Mouse (Mus musculus): ENCODE data around the gene Fat3.

The Fat3 gene

DNA sequence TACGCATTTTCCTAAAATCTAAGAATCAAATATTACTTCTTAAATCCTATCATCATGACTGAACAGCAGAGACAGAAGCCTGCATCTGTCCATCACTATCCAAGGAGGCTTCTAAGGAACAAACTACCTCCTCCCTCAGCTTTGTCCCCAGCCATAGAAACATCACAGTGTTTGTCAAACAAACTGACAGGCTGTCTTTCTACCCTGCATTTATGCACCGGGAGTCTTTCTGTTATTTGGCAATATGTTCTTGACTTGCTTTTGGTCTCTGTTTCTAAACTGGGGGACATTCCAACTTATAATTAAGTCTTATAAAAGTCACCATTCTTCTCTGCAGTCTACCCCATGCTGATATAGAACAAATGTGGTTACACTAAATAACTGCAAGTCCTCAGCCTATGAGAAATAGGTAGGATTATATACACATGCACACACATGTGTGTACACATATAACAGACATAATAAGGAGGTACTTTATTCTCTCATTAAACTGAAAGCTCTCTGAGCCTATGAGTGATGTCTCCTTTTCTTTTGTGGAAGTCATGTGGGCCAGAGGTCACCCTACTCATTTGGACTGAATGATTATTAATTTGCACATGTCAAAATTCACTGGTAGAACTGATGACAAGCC lies 244.4 kb downstream of the Fat3 start:
- ATAC-seq (ENCODE audit: low TSS enrichment), result no peak

DNA sequence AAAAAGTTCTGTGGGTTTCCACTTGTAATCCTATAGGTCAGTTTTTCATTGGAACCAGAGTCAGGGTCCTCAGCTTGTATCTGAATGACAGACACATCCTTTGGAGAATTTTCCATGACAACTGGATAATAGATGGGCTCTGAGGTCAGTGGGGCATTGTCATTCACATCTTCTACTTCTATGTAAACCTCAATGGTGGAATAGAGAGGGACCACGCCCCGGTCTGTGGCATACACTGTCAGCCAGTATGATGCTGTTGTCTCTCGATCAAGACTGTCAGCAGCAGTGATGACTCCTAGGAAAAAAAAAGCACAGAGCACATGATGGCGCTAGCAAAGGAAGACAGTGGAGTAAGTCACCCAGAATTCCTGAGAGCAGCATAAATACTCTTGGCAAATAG lies 254.3 kb downstream of the Fat3 start:
- no peak for ATAC-seq (ENCODE audit: low TSS enrichment)

DNA sequence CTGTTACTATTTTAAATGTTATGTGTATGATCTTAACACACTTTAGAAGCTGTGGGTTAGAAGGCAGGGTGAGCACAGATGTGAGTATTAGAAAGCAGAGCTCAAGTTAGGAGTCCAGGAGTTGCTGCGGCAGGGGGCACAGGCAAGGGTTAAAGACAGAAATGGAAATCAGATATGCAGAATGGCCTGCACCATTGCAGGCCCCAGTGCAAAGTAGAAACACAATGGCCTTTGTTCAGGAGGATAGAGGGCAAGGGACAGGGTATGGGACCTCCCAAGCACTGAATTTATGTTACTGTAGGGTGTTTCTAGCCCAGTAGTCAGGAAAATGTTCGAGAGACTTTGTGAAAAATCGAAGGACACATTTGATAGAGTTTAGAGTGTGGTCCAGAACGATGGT lies 269.5 kb downstream of the Fat3 start:
- ATAC-seq (ENCODE audit: low TSS enrichment), result no peak

DNA sequence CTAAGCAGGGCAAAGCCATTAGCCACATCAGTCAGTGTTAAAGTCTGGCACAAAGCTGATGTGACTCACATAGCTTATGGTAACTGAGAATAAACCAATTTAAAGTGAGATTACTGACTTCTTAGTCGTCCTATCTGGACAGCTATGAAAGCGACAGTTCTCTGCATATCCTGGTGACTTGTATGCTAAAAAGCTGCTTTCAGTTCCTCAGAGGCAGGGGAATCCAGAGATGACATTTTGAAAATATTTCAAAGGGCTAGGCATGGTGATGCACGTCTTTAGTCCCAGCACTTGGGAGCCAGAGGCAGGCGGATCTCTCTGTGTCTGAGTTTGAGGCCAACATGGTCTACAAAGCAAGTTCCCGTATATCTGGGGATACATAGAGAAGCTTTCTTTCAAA lies 272.2 kb downstream of the Fat3 start:
- ATAC-seq (ENCODE audit: low TSS enrichment), result peak; percentile 85

DNA sequence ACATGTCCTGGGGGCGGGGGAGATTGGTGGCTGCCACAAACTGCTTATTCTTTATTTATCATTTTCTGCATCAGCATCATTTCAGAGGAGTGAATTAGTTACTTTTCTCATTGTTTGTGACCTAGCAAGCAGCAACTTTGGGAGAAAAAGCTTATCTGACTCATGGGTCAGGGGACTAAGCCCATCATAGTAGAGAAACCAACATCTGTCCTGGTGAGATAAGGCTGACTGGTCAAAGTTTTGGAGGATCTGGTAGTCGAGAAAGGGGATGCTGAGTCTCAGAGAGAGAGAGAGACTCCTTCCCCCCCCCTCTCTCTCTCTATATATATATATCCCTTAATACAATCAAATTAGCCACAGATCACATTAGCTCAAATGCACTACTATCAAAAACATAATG lies 273.7 kb downstream of the Fat3 start:
- ATAC-seq (ENCODE audit: low TSS enrichment), result no peak

DNA sequence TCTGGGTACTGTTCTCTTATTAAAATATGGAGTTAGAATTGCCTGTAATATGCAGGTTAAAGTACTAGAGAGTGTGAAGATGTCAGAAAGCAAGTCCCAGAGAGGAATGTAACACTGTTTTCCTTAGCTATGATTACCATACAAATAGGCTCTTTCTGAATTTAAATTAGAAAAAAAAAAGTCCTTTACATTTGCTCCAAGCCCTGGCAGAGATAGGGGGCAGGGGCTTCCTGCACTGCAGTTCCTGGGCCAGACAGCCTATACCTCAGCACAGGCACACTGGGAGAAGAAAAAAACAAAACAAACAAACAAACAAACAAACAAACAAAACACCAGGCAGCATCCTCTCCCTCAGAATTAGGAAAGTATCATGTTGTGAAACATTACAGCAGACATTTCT lies 274.5 kb downstream of the Fat3 start:
- ATAC-seq (ENCODE audit: low TSS enrichment), result no peak

DNA sequence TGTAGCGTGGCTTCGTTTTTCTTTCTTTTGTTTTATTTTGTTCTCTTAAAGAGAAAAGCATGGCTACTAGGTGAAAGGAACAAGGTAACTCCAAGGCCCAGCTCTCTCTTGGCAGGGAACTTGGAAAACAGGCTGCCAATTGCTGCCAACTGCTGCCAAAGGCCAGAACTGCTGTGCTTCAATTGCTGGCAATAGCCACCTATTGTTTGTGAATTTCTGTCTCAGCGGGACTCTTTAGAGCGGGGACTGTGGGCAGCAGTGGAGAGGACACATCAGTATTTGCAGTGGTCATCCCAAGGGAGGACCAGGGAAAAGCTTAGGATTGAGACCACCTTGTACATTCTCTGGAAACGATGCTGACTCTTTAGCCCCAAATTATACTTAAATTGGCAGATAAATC lies 279.2 kb downstream of the Fat3 start:
- ATAC-seq (ENCODE audit: low TSS enrichment), result peak; percentile 59; the same call in 1 of the 2 replicates

DNA sequence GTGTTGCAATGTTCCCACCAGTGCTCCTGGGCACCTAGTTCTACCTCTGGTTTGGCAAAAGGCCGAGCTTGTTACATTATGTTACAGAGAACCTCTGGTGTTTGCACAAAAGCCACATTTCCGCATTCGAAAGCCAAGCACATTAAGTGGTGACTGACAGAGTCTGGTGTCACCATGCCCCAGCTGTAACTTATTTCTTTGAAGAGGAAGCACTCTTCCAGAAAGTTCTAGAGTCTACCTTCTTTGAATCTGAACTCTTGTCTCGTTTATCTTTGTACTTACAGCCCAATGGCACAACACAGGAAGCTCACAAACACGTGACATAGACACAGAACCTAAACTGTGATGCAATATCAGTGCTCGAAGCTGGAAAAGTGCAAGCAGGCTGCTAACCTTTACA lies 284.9 kb downstream of the Fat3 start:
- ATAC-seq (ENCODE audit: low TSS enrichment), result 0 out of 2 replicates have a peak, but pooled peaks have one; percentile 13

DNA sequence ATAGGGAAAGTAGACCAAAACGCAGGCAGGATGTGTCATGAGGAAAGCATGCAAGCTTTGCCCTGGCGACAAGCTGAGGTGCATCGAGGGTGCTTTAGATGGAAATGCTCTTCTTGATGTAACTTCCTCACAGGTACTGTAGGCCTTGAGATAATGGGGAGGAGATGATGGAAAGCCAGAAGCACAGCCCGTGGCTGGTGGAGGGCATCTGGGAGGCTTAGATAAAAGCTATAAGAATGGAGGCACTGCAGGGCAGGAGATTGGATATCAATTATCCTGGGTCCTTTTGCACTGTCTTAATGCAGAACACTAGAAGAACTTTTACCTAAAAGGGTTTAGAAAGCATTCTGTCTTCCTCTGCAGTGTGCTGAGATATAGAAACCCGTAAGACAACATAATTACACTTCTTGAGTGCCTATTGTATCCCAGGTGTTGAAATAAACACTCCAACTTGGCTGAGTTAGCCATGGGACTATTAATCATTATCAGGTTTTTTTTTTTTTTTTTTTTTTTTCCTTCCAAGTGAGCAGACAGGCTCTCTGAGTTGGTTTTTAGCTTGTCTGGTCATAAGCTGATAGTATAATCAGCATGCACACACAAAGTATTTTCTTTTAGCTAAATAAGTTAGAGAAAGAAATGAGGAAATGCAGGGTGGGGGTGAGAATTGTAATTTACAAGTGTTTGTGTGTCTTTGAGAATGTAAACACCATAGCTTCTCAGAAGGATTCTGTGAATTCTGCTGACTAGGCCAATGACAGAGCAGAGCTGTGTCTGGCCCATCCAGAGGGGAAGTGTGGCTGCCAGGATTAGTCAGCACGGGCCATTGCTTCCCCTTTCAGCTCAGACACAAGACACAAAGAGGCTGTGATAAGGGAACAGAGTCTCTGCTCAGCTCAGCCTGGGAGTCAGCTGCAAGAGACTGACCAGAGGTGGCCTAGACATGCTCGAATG lies 286.1 kb downstream of the Fat3 start:
- ATAC-seq (ENCODE audit: low TSS enrichment), result peak; percentile 90

DNA sequence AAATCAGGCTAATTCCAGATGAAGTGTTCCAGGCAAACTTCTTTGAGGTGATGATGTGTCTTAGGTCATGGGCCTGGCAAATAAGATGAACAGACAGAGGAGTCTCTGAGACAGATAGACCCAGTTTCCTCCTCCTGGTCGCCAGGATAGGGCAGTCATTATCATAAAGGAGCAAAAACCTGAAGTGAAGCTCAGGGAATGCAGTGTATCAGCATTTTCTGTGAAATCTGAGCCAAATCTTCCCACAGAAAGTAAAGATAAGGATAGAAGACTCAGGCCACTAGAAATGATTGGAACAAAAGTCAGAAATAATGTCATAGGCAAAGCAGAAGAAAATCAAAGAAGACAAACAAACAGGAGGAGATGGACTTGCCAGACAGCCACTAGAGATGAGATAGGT lies 287.8 kb downstream of the Fat3 start:
- no peak for ATAC-seq (ENCODE audit: low TSS enrichment)

DNA sequence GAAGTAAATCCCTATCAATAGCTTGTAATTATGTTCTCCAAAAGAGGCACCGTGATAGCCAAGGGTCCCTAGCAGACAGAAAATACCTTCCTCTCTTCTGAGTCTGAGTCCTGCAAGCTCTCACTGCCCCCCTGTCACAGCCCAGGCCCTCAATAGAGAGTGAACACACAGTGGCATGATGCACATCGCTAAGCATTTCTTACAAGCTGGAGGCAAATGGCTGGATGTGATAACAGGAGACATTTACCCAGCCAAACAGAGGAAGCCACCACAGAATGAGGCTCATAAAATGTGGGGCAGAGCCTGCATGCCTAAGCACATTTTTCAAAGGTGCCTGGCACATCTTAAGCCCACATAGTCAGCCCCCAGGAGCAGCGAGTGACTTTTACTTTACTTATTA lies 288.5 kb downstream of the Fat3 start:
- ATAC-seq (ENCODE audit: low TSS enrichment), result no peak

DNA sequence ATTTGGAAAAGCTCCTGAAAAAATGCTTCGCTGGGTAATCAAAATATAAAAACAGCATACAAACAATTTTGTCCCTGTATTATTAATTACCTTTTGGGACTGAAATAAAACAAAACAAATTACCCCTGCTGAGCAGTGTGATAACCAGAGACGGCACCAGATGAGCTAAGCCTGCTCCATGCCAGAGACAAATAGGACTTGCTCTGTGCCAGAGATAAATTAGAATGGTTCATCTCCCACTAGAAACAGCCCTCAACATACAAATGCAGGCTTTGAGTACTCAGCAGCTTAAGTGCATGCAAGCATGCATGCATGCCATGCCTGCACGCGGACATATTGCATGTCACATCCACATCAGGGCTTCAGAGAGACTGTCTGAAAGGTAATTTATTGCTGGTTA lies 288.9 kb downstream of the Fat3 start:
- no peak for ATAC-seq (ENCODE audit: low TSS enrichment)

DNA sequence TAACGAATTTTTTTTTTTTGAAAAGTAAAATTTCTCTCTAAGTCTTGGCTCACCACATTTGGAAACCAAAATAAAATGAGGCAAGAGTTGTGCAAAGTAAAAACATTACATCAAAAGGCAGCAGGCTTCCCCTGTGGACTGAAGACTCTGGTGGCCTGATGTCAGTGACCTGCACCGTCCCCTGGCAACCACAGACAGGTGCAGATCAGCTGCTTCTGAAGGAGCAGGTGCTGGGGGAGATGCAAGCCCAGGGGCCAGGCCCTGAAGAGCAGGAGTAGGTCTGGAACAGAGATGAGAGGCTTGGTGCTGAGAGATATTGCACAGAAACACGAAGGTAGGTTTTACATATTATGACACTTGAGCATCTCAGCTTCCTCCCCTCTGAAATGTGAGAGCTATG lies 289.6 kb downstream of the Fat3 start:
- ATAC-seq (ENCODE audit: low TSS enrichment), result no peak

DNA sequence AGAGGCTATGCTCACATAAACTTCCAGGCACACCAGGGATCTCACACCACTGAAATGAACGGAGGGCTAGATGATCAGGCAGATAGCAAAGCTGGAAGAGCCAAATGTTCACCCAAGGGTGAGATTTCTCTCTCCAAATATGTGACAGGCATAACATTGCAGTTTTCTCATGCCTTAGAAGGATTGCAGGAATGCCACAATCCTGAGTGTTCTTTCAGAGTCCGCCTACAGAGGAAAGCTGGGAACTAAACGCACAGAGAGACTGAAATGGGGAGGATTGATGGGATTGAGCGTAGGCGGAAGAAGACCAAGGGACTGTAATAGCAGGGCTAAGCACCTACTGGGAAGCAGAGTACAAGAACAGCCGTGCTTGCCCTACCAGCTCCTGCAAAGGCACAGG lies 298.8 kb downstream of the Fat3 start:
- peak; percentile 98 for ATAC-seq (ENCODE audit: low TSS enrichment)

DNA sequence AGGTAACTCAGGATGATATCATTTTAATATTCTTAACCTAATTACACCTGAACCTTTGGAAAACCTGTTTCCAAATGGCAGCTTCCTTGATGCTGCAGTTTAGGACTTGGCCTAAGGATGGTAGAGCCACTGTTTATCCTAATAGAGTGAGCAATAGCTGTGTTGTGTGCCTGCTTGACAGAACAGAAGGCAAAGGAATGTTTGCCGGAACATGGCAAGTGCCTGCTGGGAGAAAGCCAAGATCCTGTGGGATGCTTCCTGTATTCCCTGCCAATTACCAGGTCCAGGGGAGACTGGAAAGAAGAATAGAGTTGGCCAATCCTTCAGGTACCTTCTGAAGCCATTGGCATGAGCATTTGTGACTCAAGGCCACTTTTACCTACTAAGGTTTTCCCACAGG lies 300.1 kb downstream of the Fat3 start:
- no peak for ATAC-seq (ENCODE audit: low TSS enrichment)

DNA sequence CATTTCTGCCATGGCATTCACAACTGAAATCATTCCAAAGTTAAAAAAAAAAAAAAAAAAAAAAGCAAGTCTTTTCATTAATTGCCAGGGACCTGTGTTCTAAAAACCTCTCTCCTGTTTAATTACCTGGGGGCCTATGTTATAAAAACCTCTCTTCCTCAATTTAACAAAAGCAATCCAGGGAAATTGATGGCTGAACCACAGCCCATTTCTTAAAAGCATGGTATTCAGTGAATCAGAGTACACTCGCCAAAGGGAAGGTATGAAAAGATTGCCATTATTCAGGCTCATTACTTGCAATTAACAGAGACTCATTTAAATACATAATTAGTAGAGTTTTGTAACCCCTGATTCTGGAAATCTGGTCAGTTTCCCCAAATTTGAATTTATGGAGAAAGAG lies 314.6 kb downstream of the Fat3 start:
- ATAC-seq (ENCODE audit: low TSS enrichment), result no peak

DNA sequence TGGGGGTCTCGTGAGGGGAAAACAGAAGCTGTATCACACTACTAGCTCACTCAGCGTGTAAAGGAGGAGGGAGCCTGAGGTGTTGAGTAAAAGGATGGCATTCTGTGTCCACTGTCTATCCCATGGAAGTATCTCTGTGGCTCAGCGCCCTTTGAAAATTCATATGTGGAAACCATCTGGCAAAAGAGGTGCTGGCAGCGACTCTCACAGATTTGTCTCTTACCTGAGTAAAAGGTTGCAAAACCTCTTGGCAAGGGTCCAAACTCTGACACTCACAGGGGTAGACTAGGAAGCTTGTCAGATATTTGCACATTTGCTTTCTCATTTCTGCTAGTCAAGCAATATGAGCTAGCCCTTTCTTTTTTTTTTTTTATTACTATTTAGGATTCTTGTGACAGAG lies 331.8 kb downstream of the Fat3 start:
- ATAC-seq (ENCODE audit: low TSS enrichment), result no peak

DNA sequence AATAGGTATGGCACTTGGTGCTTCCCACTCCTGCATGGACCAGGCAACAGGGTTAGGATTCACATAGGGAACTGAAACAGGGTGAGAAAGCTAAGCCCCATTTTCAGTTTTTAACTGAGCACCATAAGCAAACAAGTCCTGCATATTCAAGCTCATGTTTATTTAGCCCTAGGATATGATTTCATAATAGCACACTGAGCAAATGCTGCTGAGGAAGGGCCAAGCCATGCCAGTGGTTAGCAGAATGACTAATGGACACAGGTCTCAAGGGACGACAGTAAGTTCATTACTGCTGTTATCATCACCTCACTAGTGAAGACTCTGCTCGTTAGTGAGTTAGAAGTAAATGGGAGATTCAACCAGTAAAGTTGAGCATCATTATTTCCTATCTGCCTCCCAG lies 333.0 kb downstream of the Fat3 start:
- ATAC-seq (ENCODE audit: low TSS enrichment), result no peak

DNA sequence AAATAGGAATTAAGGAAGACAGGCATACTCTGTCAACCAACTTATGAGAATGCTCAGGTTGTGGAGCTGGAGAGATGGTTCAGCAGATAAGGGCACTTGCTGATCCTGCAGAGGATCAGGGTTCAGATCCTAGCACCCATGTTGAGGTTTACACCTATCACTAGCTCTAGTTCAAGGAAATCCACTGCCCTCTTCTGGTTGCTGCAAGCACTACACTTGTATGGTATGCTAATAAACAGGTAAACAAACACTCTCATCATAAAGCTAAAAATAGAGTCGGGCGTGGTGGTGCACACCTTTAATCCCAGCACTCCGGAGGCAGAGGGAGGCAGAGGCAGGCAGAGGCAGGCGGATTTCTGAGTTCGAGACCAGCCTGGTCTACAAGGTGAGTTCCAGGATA lies 341.7 kb downstream of the Fat3 start:
- no peak for ATAC-seq (ENCODE audit: low TSS enrichment)

DNA sequence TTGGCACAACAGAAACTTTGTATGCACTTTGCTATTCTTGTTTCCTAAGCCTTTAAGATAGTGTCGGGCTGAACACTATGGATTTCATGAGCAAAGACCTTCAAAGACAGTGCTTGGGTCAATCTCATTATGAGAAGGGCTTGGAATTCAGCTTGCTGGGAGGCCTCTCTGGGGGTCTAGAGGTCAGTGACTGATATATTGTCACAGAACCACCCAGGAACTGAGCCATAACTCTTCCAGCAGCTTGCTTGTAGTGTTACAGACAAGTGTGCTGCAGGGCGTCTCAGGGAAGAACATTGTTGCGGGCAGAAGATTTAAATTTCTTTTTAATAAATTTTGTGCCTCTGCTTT lies 347.5 kb downstream of the Fat3 start:
- ATAC-seq (ENCODE audit: low TSS enrichment), result no peak

DNA sequence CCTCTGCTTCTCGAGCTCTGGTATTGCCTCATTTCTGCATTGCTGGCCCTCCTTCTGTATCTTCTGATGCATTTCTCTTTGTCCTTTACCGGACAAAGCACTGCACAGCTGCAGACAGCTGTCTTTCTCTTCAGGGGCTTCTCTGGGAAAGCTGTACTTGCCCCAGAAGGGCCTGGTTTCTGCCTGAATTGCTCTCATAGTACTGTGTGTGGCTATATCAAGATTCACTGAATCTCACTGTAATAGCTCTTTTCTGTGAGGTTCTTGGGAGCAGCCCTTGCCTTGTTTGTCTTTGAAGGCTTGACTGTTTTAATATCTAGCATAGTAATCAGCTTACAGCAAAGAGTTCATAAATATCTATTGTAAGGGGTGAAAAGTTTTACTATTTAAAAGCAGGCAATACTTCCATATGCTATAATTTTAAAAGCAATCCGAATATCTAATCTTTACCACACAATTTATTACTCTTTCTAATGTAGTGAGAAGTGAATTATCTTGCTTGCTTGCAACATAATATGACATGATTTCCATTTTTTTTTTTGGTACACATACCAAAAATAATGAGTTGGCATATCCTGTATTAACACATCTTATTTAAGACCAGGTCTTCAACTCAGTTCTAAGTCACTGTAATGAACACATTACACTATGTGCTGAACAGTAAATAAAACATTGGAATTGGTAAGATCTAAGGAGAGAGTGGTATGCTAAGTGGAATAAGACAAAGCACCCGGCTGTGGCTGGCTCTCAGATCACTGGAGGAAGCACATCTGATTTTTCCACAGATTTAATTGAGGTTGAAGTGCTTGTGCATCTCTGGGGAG lies 348.1 kb downstream of the Fat3 start:
- no peak for ATAC-seq (ENCODE audit: low TSS enrichment)

DNA sequence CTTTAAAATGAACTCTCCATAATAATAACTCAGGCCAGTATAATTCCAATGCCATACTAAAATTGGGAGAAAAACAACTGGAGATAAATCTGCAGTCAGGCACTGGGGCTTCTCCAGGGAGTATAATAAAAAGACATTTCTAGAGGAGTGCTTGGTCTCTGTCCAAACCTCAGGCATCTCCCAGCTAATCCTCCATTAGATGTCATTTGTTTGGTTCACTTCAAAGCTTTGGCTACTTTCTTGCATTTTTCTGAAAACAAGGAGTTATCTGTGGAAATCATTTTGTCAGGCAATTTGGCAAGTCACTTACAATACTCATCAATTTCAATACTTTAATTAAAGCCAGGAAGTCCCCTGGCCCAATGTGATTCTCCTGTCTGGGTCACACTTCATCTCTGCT lies 351.0 kb downstream of the Fat3 start:
- no peak for ATAC-seq (ENCODE audit: low TSS enrichment)

DNA sequence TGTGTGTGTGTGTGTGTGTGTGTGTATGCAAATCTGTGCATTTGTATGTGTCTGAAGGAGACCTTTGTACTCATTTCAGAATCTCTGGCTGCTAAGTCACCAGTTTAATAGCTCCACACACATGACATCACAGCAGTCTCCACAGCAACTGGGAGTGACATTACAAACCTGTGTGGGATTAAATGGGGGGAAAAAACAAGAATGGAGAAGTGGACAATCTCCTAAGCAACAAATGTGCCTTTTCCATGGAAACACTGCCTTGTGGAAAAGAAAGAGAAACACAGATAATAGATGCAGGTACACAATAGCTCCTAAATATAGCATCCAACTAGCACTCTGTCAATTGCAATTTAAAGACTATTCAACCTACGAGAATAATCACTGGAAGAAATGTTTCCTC lies 353.4 kb downstream of the Fat3 start:
- no peak for ATAC-seq (ENCODE audit: low TSS enrichment)

Measured in frontal cortex, adult (tissue).